Mouse (Mus musculus) spleen, adult 2 months (tissue): ENCODE results near the gene Nectin4.

Source experiments
- CTCF ChIP-seq: fragments of 200-500 bp; IDR thresholded peaks from 2 replicates; pipeline ENCODE4 v1.5.1; 2011; ENCODE audit warnings: mild to moderate bottlenecking, inconsistent platforms; ENCODE audit not compliant: insufficient read depth, insufficient read length, insufficient replicate concordance; ENCODE audit errors: extremely low read depth
- POLR2A ChIP-seq: fragments of 200-500 bp; IDR thresholded peaks from 2 replicates; pipeline ENCODE4 v1.6.1; 2011; ENCODE audit warnings: low read depth, low read length, inconsistent platforms

- TF ChIP-seq POLR2A (no peak), CTCF (no peak)
Measured at GRCm38 (mm10) chr1:171373946-171374345, 4.0 kb downstream of the Nectin4 start.
